Mouse (Mus musculus) layer of hippocampus, adult 8-10 months (tissue): ENCODE results near the gene Zfp800. TPM values are rescaled to one million over a fixed set of nuclear protein-coding genes. Genes with fewer than 3 reads are reported as not detected.

Experiments
- DNase-seq, 2 experiments: peaks; one replicate each; pipeline ENCODE4 v3.0.0; 2022; ENCODE audit warnings: low spot score in 2 of 2
- total RNA-seq, 4 experiments: library from RNA; stranded (reverse); gene quantifications; 2 replicates each; pipeline ENCODE4 v1.2.4; 2022

The Zfp800 gene
- 10 to 100 TPM; 20.6 to 27.7 (median 24.6) TPM for total RNA-seq

DNA sequence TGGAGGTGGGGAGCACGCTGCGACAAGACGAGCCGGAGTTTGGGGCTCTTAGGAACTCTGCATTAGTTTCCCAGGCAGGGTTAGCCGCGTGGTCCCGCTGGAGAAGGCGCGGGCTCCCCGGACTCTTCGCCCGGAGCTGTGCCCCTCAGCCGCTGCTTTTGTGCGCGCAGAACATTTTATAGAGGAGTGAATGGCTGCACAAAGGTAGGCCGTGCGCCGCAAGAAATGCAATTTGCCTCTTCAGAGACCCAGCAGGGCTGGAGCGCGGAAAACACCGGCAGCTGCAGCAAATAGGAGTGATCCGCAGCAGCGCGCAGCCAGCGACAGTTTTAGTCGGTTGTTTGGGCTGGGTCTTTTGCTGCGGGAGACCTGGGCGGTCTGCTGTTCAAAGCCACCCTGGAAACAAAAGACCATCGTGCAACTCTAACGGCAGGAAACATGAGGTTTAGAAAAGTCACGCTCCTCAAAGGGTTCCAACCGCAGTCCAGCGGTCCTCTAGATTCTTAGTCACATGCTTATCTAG, at the start of gene Zfp800:
Gene Zfp800 (minus strand): TSS at position 325 of the 523 bp plus-strand sequence.
- no peak for DNase-seq

DNA sequence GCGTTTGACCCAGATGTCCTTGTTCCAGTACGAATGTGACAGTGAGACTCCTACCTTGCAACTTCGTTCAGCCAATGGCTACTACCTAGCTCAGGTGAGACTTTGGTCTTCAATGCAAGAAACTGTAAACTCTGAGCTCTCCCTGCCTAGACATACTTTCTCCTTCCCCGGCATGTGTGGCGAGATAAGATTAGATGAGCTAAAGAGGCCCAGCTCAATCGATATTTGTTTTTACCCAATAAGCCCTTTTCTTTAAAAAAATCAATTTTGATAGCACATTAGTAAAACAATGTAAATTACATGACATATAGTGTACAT, 33.7 kb upstream of the Zfp800 start:
- DNase-seq = no peak

DNA sequence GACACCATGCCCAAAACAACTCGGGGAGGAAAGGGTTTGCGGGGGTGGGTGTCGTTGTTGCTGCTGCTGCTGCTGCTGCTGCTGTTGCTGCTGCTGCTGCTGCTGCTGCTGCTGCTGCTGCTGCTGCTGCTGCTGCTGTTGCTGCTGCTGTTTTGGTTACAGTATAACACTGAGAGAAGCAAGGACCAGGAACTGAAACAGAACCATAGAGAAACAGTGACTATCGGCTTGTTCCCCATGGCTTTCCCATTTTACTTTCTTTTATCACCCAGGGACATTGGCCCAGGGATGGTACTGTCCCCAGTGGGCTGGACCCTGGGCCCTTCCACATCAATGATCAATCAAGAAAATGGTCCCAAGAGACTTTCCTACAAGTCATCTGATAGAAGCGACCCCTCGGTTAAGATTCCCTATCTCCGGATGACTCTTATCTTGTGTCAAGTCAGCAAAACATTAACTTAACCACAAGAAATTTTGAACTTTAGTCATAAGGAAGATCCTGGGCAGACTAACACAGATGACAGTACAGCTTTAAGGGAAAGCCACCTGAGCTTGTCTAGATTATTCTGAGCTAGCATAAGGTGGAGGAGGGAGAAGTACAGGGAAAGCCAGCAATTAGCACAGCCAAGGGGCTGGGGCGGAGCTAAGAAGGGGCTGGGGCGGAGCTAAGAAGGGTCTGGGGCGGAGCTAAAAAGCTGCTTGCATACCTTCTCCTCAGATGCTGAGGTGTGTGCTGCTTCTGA, 33.2 kb upstream of the Zfp800 start:
- no peak for DNase-seq

DNA sequence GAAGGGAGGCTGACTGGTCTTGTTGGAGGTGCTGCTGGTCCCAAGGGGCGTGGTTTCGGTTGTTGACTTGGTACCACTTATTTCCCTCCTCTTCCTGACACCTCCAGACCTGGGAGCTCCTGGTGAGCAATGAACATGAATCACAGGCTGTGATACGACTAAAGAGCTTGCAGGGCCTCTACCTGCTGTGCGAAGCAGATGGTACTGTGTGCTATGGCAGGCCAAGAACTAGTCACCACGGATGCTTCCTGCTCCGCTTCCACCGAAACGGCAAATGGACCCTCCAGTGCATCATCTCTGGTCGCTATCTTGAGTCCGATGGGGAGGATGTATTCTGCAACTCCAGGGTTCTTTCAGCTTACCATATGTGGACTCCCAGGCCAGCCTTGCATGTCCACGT, 32.1 kb upstream of the Zfp800 start:
- no peak for DNase-seq

DNA sequence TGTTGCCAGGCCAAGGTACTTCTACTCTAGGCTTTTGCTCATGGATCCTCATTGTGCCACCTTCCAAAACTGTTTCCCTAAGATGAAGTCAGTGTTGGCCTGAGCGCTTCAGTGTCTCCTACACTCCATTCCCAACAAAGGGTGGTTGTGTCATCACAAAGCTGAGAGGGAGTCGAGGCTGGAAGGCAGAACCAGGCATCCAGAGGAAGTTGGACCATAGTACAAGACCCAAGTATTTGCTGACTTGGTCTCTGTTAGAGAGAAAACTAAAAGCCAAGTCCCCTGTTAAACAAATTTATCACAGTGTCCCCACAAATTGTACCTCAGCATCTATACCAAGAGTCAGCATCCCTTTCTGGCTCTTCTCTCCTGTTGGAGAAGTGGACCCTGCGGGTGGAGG, 30.5 kb upstream of the Zfp800 start, which contains the start of gene Gcc1:
Gene Gcc1 (minus strand): TSS at position 101 of the 400 bp plus-strand sequence.
- no peak for DNase-seq

DNA sequence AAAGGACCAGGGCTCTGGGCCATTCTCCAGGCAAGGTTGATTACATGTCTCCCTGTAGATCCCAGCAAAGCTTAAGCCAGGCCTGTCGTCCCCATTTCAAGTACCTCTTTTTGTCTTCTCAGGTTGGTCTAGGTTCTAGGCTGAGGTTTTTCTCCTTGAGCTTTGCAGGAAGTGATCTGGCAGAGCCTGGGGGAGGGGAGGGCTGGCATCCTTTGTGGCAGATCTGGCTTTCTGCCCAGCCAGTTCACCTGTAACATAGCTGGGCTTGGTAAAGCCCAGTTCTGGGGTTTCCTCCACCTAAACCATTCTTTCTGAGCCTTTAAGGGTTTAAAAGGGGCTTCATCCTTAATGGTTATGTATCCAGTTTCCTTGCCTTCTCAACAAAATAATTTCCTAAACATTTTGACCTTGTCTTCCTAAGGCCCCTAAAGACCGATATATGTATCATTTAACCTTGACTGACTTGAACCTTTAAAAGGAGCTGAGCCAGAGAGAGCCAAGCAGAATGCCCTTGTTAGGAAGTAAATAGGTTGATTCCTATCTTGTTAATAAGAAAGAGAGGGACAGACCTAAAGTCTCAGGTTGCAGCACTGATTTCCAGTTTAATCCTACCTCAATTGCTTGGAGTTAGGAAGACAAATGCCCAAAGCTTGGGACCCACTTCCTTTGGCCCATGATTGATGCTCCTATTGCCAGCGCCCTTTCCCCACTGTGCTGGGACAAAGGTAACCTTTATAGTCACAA, 29.5 kb upstream of the Zfp800 start, which contains the start of gene Fscn3:
Gene Fscn3 (plus strand): TSS at position 694 of the 744 bp plus-strand sequence.
- DNase-seq = no peak

DNA sequence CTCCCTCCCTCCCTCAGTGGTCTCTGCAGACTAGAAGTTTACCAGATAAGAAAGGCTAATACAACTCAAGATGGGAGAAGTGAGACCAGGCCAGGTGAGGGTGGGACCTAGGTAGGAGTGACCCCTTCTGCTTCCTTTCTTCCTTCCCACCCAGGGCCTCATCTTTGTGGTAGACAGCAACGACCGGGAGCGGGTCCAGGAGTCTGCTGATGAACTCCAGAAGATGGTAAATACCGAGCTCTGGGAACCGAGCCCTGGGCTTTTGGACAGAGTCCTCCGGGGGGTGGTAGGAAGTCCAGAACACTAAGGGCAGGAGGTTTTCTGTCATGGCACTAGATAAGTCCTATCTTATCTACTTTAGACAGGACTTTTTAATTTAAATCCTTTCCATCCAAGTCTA, 27.2 kb upstream of the Zfp800 start:
- no peak for DNase-seq

DNA sequence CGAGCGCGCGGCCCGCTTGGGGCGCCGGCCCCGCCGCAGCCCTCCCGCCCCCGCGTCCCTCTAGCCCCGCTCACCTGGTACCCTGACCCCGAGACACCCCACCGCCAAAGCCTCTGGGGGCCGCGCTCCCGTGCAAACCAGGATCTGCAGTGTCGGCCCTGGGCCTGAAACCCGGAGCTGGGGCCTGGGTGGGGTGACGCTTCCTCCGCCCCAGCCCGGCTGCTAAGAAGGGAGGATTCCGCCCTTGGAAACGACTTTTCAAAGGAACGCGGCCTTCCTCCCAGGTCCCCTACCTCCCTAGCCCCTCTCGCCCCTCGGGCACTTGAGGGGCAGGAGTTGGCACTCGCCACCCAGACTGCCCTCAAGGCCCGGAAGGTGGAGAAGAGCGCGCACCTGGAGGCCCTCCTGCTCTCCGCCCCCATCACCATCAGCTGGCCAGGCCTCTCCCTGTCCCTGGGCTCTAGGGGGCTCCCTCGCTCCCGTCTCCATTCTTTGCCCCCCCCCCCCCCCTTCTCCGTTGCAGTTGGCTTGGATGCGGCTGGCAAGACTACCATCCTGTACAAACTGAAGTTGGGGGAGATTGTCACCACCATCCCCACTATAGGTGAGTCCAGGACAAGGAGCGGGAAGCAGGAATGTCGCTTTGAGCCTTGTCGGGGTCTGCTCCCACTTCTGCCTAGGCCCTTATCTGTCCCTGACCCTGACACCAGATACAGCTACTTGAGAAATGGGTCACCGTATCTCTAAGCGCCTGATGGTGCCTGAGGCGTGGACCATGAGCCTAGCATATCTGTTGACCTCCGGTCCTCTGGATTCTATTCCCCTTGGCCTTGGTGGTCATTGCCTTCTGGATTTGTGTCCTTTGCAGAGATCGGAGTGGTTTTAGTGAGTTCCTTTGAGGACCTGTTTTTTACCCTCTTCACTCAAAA, 26.2 kb upstream of the Zfp800 start:
- DNase-seq = peak; percentile 33 to 43

DNA sequence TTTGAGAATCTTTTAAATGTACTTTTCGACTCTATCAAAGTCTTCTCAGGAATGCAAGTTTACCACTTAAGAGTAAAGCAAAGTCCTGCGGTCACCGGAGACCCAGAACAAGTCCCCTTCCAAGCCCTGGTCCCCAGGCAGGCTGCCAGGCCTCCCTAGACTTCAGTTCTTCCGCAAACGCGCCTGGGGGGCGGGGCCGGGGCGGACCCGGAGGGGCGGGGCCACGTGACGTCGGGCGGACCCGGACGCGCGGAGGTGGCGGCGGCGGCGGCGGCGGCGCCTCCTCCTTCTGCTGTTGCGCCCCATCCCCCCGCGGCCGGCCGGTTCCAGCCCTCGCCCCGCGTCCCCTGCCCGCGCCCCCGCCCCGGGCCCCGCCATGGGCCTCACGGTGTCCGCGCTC, 25.5 kb upstream of the Zfp800 start, which contains the start of gene Arf5:
Gene Arf5 (plus strand): TSS at position 248 of the 400 bp plus-strand sequence.
- DNase-seq = peak; percentile 74 to 89

DNA sequence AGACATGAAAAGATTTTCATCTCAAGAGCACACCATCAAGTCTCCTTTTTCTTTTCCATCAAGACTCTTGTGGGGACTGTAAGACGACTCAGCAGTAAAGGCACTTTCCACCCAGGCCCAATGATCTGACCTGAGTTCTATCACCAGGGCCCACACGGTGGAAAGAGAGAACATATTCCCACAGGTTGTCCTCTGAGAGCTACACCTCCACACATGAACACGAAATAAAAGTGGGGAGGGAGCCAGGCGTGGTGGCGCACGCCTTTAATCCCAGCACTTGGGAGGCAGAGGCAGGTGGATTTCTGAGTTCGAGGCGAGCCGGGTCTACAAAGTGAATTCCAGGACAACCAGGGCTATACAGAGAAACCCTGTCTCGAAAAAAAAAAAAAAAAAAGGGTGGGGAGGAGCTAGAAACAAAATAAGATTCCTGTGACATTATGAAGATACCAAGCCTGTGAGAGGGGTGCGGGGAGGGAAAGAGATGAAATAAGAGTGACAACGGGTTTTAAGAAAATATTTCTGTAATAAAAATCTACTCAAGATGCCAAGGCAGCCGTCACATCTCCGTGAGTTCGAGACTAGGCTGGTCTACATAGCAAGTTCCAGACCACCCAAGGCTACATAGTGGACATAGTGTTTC, 25.0 kb upstream of the Zfp800 start:
- no peak for DNase-seq

DNA sequence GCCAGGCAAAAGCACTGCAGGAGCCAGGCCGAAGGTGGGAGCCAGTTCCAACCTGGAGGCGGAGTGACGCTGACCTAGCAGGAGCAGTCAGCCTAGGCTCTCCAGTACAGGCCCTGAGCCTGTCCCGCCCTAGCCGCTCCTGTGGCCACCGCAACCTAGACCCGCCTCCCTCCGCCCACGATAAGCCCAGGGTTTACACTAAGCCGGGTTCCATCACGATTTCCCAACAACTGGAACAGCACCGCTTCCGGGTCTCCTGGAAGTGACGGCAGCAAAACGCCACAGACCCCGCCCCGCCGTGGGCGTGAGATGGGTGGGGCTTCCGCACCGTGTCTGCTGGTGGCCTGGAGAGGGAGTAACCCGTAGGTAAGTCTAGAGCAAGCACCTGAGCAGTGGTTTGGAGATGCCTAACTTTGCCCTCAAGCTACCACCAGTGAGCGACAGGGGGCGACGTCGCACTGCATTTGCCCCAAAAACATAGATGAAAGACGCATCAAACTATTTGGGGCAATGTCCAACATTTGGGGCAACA, 23.7 kb upstream of the Zfp800 start:
- DNase-seq = peak; percentile 90 to 92

DNA sequence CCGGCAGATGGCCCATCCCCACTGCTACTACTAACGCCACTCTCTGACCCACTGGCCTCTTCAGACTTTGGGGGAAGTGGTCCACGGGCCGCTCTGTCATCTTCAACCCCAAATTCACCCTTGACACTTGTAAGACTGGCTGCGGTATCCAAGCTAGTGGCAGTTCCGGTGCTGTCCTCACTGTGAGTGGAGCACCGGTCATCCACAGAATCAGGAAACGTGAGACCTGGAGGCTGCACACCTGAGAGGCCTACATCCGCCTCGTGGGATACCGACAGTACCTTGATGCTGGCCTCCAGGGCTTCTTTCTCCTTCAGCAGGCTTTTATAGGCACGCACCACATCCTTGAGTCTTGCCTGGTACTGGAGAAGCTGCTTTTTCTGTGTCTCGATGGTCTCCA, 23.1 kb upstream of the Zfp800 start:
- peak in 1 of 2 experiments; percentile 5 for DNase-seq

DNA sequence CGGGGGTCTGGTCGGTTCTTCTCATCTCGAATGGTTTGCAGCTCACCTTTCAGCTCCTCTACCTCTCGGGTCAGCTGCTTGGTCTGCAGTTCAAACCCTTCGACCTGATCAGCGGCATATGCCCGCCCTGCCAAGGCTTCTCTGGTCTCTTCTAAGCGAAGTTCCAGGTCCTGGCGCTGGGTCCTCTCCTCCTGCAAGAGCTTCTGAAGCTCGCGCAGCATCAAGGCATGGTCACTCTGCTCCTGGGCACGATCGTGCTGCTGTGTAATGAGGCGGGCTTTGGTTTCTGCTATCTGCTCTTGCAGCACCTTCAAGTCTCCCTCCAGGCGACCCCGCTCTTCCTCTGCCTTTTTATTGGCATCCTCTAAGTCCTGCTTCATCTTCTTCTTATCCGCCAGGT, 22.6 kb upstream of the Zfp800 start:
- DNase-seq = peak in 1 of 2 experiments; percentile 5

DNA sequence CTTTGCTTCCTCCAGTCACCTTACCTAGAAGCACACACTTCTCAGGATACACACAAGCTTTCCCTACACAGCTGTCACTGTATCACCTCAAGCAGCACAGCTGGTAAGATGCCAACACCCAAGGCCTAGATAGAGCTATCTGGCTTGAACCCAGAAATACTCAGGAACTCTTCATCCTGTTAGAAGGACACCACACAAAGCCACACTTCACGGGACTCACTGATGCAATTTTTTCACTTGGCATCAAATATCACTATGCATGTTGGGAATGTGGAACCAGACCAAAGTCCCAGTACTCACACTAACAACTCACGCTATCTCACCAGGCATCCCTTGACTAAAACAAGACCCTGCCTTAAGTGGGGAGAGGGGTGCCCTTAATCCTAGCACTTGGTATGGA, 21.9 kb upstream of the Zfp800 start:
- DNase-seq = no peak

DNA sequence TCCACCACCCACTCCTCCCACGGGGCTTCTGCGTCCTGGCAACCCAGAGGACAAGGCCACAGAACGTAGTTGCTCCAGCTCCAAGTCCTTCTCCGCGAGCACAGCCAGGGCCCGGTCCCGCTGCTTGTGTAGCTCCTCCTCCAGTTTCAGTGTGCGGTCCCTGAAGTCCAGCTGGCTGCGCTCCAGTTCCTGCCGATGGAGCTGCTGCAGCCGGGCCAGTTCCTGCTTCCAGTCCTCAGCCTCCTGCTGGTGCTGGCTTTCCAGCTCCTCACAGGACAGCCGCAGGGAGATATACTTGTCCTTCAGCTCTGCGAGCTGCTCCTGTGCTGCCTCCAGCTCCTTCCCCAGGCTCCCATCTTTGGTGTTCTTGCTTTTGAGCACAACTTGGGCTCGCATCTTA, 20.6 kb upstream of the Zfp800 start:
- peak; percentile 66 to 75 for DNase-seq

DNA sequence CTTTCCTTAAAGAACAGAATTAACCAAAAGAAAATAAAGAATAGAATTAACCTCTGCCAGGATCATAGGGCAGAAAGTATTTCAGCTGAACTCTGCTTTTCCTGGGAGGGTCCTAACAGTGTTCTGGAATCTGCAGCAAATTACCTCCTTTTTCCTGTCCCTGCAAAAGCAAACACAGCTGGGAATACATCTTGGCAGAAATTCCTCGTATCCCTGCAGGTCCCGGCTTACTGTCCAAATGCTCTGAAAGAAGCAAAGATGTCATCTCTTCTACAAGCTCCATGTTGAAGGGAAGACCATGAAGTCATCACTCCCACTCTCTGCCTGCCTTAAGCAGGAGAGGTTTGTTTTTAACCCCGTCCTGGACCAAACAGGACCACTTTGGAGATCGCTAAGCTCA, 19.2 kb upstream of the Zfp800 start:
- no peak for DNase-seq

DNA sequence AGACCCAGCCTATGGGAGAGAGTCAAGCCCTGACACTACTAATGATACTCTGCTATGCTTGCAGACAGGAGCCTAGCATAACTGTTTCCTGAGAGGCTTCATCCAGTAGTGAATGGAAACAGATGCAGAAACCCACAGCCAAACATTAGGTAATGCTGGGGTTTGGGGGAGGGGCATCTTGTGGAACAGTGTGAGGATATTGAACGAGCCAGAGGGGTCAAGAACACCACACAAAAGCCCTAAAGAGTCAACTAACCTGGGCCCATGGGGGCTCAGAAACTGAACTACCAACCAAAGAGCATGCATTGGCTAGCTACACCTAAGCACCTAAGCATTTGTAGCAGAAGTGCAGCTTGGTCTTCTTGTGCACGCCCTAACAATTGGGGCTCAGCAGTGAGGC, 13.4 kb upstream of the Zfp800 start:
- DNase-seq = no peak

DNA sequence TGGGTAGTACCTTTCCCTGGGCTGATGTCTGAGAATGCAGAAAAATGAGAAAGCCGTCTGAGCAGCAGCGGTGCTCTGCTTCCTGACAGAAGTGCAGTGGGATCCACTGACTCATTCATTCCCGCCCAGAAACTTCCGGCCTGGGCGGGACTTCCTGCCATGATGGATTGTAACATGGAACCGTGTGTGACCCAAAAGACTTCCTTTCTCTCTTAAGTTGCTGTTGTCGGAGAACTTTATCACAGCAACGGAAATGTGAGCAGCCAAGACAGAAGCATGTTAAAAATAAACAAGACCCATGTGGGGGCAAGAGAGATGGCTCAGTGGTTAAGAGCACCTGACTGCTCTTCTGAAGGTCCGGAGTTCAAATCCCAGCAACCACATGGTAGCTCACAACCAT, 12.2 kb upstream of the Zfp800 start:
- no peak for DNase-seq

DNA sequence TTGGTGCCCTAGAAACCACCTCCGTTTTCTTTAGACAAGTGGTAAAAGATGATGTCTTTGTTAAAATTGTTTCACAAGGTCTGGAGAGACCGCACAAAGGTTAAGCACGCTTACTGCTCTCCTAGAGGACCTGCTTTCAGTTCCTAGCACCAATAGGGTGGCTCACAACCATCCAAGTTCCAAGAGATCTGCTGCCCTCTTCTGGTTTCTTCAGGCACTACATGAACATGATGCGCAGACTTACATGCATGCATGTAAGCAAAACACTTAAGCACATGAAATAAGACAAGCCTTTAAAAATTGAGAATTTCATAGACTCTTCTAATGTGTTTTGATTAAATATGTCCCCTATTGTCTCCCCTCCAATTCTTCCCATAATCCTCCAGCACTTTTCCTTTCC, 2.0 kb upstream of the Zfp800 start:
- DNase-seq = no peak

DNA sequence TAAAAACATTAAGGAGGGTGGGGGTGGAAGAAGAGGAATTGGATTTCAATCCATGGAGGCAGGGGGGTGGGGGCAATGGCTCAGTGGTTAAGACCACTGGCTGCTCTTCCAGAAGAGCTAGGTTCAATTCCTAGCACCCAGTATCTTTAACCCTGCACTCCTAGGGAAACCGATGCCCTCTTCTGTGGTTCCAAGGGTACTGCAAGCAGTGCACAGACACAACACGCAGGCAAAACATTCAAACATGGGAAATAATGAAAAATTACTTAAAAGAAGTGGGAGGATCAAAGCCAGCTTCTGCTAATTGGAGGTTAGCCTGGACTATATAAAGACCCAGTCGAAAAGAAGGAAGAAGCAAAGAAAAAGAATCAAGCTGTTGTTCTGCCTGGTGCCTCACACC, 921 bp upstream of the Zfp800 start:
- no peak for DNase-seq
